Mouse (Mus musculus): ENCODE results near the gene Cdh4.

The Cdh4 gene

DNA sequence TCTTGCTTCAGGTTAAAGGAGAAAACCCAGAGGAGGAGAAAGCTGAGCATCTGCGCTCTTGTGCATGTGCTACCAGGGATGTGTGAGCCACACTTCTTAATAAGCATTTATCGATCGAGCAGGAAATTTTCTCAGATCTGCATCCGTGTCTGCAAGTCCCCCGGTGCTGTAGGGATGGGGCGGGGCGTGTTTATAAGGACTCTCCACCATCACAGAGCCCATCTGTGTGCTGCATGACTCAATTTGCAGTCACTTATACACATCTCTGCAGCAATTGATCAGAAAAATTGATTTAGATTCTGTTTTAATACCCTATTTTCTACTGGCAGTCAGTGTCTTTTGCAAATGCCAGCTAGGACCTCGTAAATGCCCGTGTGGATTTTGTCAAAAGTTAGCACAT is 311.6 kb downstream of the Cdh4 start:
- no peak for DNase-seq

DNA sequence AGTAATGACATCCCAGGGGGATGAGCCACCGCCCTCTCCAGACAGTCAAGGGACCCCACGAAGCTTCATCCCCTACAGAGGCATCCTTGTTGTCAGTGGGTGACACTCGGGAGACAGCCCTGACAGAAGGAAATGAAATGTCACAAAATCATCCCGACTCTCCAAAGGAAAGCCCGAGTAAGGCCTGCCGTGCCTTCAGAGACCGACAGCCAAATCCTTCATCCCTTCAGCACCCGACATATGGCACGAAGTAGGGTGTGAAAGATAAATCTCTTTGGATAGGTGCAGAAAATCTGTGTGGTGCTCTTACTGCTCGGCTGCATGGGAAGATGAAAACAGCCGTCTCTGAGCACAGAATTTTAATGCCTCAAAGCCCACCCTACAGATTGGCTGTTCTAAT is 312.5 kb downstream of the Cdh4 start:
- no peak for DNase-seq

DNA sequence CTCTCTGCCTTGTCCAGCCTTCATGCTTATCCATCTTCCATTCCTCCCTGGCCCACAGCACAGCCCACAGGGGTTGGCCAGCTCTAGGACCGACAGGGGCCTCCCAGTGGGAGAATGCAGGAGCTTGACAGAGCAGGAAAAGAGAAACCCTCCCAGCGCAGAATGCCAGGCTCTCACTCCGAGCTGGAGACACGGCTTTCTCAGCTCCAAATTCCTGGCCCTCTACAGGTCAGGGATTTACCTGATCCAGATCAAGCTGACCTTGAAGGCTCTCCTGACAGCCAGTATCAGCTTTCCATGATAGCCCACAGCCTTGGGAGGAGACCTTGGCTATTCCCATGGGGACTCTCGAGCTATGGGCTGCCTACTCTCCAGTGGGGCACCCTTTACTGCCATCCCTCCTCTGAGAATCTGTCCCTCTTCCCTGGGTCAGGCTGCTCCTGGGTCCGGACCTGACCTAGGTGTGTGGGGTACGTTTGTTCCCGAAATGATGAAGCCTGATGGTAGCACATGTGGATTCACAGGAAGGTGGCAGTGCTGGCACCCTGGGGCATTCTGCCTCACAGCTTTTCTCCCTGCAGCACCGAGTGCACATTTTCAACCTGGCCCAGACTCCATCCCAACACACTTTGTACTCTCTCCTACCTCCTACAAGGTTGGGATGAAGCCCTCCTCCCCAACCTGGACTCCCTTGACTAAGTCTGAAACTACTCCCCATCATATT is 319.6 kb downstream of the Cdh4 start:
- no peak for DNase-seq

GRCm38 (mm10) chr2:179762521-179763305 is 320.5 kb downstream of the Cdh4 start:
- DNase-seq: peak; percentile 88

DNA sequence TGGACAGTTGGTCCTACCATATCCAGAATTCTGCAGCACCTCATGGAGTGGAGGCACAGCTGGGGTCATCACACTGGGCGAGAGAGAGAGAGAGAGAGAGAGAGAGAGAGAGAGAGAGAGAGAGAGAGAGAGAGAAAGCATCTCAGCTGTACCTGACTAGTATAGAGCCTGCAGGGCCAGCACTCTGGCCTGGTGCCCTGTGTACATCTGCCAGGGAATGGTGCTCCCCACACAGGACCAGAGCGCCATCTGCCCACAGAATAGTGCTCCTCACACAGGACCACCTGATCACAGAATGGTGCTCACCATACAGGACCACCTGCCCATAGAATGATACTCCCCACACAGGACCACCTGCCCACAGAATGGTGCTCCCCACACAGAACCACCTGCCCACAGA is 322.2 kb downstream of the Cdh4 start:
- no peak for DNase-seq

DNA sequence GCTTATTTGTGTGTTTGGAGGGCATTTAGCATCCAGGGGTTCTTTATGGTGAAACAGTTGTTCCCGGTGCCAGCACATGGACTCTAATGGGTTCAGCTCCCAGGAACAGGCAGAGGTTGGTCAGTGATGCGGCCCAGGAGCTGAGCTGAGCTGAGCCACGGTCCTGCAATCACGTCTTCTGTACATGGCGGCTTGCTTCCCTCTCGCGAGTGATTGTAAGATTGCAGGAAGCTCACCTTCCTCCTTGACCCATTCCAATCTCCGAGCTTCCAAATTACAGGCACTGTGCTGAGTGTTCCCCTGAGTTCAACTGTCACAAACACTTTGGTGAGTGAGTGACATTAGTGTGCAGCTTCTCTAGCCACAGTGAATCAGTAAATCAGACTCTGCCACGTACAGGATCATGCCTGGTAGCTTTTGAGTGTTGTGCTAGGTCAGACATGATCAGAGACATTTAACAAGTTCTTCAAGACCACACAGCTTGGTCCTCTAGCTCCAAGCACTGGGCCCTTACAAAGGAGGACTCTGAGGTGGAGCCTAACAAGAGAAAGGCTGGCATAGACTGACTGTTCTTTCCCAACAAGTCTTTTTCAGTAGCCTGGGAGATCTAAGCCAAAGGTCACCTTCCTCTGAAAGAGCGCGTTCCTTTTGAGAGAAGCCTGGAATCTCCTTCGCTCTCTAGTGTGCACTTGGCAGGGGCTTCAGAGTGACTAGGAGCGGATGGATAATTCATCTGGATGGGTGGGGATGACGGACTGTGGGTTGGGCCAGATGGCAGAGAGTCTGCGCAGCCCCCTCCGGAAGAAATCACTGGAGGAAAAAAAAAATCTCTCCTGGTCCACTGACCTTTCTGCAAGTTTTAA is 324.7 kb downstream of the Cdh4 start:
- no peak for DNase-seq

DNA sequence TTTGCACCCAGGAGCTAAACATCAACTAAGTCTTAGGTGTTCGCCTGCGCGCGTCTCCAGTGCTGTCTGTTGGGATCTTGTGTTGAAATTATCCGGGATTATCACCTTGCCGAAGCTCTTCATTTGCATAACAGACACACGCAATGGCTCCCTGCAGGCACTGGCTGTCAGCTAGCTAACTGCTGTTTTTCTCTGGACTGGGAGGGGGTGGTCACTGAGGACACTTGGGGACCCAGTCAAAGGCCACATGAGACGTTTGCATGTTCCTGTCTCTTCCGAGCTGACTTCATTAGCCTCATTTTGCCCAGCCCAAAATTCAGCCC is 325.3 kb downstream of the Cdh4 start:
- no peak for DNase-seq

- DNase-seq: no peak
Observed at GRCm38 (mm10) chr2:179769137-179769536, 326.9 kb downstream of the Cdh4 start.

DNA sequence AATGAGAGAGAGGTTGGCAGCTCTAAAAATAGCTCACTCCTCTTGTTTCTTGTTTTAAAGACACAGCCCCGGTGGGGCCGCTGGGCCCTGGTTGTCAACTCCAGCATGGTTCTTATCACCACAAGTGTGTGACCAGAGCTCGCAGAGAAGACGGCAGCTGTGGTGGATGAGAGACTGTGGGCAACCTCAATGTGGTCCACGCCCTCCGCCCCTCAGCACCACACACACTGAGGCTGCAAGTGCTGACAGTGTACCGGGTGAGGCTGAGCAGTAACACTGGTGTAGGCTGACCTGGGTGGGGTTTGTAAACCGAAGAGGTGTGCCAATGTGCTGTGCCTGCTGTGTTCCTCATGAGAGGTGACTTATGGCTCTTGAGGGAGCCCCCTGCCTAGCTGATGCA is 327.7 kb downstream of the Cdh4 start:
- no peak for DNase-seq

- peak; percentile 51 for DNase-seq
Observed at GRCm38 (mm10) chr2:179774440-179775110, 332.3 kb downstream of the Cdh4 start.

DNA sequence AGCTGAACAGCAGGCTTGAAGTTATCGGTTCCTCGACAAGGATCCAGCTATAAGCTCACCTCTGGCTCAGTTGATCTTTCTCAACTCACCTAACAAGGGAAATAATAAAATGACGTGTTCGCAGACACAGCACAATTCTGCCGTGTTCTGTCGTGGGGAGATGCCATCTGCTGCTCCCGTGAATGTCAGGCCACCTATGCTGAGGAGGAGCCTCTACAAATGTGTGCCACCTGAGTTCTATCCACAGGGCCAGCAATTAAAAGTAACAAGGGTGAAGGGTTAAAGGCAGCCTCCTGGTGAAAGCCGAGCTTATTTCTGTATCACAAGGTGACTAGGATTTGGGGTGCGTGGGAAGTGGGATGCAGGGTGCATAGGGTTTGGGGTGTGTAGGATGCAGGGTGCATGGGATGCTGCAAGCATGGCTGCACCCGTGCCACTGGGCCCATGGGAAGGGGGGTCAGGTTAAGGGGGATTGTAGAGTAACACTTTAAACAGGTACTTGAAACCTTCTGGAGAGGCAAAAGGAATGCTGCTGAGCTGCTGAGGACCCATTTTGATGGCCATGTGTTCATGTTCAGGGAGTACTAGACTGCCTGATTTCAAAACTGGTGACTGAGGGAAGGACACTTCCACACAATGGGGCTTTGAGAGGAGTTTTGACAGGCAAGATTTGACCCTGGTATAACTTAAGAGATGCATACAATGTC is 333.9 kb downstream of the Cdh4 start:
- peak; percentile 47 for DNase-seq

- no peak for DNase-seq
Observed at GRCm38 (mm10) chr2:179779266-179779665, 337.0 kb downstream of the Cdh4 start.

GRCm38 (mm10) chr2:179780961-179781360 is 338.7 kb downstream of the Cdh4 start:
- no peak for DNase-seq

- DNase-seq: peak; percentile 19
Observed at GRCm38 (mm10) chr2:179787256-179787655, 345.0 kb downstream of the Cdh4 start.

DNA sequence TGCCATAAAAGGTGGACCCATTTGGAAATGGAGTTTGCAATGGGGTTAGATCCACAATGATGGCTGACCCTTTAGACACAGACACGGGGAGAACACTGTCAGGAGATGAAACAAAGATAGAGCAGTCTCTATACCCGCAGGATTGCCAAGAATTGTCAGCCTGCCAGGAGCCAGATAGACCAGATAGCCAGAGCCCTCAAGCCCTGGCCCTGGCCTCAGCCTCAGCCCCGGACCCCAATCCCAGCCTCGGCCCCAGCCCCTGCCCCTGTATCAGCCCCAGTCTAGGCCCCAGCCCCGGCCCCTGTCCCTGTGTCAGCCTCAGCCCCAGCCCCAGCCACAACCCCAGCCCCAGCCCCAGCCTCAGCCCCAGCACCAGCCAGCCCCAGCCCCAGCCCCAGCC is 345.6 kb downstream of the Cdh4 start:
- no peak for DNase-seq

DNA sequence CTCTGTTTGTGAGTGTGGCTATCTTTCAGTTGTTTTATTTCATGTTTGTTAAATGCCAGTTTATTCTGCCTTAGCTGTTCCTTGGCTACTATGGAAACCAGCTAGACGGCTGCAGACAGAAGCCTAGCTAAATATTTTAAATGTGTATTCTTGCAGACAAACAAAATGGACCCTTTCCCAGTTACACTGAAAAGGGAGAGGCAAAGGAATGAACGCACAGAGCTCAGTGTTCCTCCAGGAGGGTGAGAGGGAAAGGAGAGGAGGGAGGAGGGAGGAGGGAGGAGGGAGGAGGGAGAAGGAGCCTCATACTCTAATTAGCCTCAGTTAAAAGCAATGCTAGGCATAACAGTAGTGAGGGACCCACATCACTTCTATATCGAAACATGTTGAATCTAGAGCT is 348.5 kb downstream of the Cdh4 start:
- DNase-seq: no peak

DNA sequence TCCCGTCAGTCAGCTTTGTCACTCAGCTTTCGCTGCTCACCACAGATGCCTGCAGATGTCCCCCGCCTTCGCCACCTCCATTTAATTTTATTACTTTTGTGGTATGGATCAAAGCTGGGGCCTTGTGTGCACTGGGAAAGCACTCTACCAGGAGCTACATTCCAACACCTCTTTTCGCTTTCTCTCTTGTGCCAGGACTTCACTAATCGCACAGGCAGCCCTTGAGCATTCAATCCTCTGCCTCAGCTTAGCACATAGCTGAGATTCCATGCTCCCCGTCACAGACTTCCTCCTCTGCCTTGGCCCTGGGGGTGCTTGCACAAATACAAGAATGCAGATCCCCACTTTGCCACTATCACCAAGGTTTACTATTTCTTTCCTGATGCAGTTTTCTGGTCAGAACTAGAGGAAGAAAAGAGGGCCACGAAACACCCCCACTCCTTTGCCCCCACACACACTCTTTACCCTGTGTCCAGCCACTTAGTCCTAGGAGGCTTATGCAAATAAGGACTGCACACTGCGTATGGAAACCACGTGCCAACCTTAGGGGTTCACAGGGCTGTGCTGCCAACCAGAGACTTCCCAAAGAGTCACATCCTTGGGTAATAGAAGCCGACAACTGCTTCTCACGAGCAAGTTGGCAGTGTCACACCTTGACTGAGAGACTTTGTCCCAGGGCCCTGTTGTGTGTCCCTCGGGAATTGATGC is 350.3 kb downstream of the Cdh4 start:
- DNase-seq: no peak

DNA sequence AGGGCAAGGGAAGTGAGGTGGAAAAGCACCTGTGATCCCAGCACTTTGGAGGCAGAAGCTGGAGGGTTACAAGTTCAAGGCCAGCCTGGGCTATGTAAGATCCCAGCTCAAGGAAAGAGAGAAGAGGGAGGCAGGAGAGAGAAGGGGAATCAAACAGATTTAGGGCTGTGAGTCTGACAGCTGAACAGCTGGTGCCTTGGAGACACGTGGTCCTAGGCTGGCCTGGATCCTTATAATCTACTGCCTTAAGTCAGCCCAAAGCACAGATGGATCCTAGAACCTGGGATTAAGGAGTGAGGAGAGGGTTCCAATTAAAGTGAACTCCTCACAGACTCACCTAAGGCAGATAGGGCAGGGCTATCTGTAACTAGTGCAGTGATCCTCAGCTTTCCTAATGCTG is 352.1 kb downstream of the Cdh4 start:
- no peak for DNase-seq

GRCm38 (mm10) chr2:179795452-179795851 is 353.2 kb downstream of the Cdh4 start:
- no peak for DNase-seq

GRCm38 (mm10) chr2:179799906-179800532 is 357.8 kb downstream of the Cdh4 start:
- DNase-seq: no peak

- DNase-seq: no peak
Observed at GRCm38 (mm10) chr2:179801042-179801441, 358.8 kb downstream of the Cdh4 start.

All from cerebellum, adult 8-10 months (tissue).